Comparison of ENCODE assay signal across 26 mouse cellular contexts in genomic region chr17:88999907-89000306, GRCm38 (mm10).
"Had no signal": no experiment of that assay in that cellular context is flagged by ENCODE, and none has a peak within 500 bp of the region (broad histone marks: within the 10 kb centered on the region; RNA-seq: fewer than 3 reads in every experiment).

No protein-coding gene starts in this region.

- ATAC-seq: liver, embryonic 12.5 days; midbrain, embryonic 13.5 days; midbrain, embryonic 16.5 days had no signal

- H3K36me3 ChIP-seq: limb, embryonic 10.5 days; limb, embryonic 13.5 days; liver, embryonic 12.5 days; liver, embryonic 15.5 days; midbrain, embryonic 10.5 days; midbrain, embryonic 13.5 days; neural tube, embryonic 13.5 days had no signal

- DNase-seq: kidney, adult 11 months; kidney, postnatal 25 days; layer of hippocampus, adult 9-11 months; liver; lung, adult 18-20 months; lung, postnatal 14 days; right cerebral cortex, adult 18-20 months; right cerebral cortex, postnatal 14 days; right cerebral cortex, postnatal 4 days; thymus, adult 2 months; thymus, postnatal 14 days; thymus, postnatal 4 days had no signal

- H3K4me3 ChIP-seq: layer of hippocampus, adult 2 months; limb, embryonic 10.5 days; limb, embryonic 13.5 days; liver, embryonic 12.5 days; liver, embryonic 15.5 days; megakaryocyte, embryonic 14.5 days; midbrain, embryonic 10.5 days; midbrain, embryonic 13.5 days; myocyte; neural tube, embryonic 13.5 days had no signal

- H3K9me3 ChIP-seq: limb, embryonic 10.5 days; limb, embryonic 13.5 days; liver, embryonic 12.5 days; liver, embryonic 15.5 days; megakaryocyte, embryonic 14.5 days; midbrain, embryonic 10.5 days; midbrain, embryonic 13.5 days; neural tube, embryonic 13.5 days had no signal

- H3K4me1 ChIP-seq: limb, embryonic 10.5 days; limb, embryonic 13.5 days; liver, embryonic 12.5 days; liver, embryonic 15.5 days; megakaryocyte, embryonic 14.5 days; midbrain, embryonic 10.5 days; midbrain, embryonic 13.5 days had no signal

- H3K27me3 ChIP-seq: limb, embryonic 13.5 days; liver, embryonic 12.5 days; liver, embryonic 15.5 days; megakaryocyte, embryonic 14.5 days; midbrain, embryonic 13.5 days; neural tube, embryonic 13.5 days had no signal

- H3K9ac ChIP-seq: limb, embryonic 13.5 days; liver, embryonic 12.5 days; liver, embryonic 15.5 days; midbrain, embryonic 13.5 days; neural tube, embryonic 13.5 days had no signal

- H3K4me2 ChIP-seq: limb, embryonic 13.5 days; liver, embryonic 12.5 days; liver, embryonic 15.5 days; midbrain, embryonic 13.5 days; neural tube, embryonic 13.5 days had no signal

- H3K27ac ChIP-seq: kidney, postnatal 0 days; layer of hippocampus, adult 2 months; limb, embryonic 10.5 days; limb, embryonic 13.5 days; liver, embryonic 12.5 days; liver, embryonic 15.5 days; macrophage; midbrain, embryonic 10.5 days; midbrain, embryonic 13.5 days; neural tube, embryonic 13.5 days; stomach, postnatal 0 days had no signal
